Mouse (Mus musculus): ENCODE data around the gene Dock1.

GRCm38 (mm10) chr7:135106536-135106935 is 436.1 kb downstream of the Dock1 start:
- no peak for TF ChIP-seq GATA1 (IDR thresholded peaks at IDR 0.05; ENCODE audit: borderline replicate concordance, low read length)
- no peak for TF ChIP-seq FLI1 (IDR thresholded peaks at IDR 0.05; ENCODE audit: low read length)
